Mouse (Mus musculus) stomach, postnatal 0 days (tissue): Measurements from ENCODE around the gene Sfxn5.

Source experiments
- CTCF ChIP-seq: IDR thresholded peaks from 2 replicates; pipeline ENCODE4 v1.5.1; 2016; ENCODE audit warnings: antibody characterized with exemption, low read depth, mild to moderate bottlenecking, moderate library complexity
- EP300 ChIP-seq: optimal IDR thresholded peaks from 2 replicates; pipeline ENCODE3; 2016; ENCODE audit warnings: antibody characterized with exemption

GRCm38 (mm10) chr6:85316211-85316610 is 17.0 kb downstream of the Sfxn5 start:
- TF ChIP-seq CTCF (no peak), EP300 (no peak)
